Mouse (Mus musculus) adrenal gland, postnatal 14 days (tissue): ENCODE measurements around the gene Hsp90b1. TPM values are rescaled to one million over a fixed set of nuclear protein-coding genes. Genes with fewer than 3 reads are reported as not detected.

Source experiments
- microRNA-seq, 2 experiments: library from miRNA; unstranded; fragments of <30 nt; microRNA quantifications; one replicate each; pipeline ENCODE4 v1.2.0; 2021
- total RNA-seq: library from RNA; stranded (reverse); gene quantifications from 2 replicates; pipeline ENCODE4 v1.2.3, GENCODE M21; 2021

The Hsp90b1 gene
- total RNA-seq, 1 experiment from 2014 or later, result 621 TPM

Small RNA genes lying within 50 kb of the gene (microRNA-seq; reads per million reads assigned to microRNA genes)
- gene Gm25745, result 2.7 to 4.3 reads per million in 2 experiments

Other genes with a start within 250 kb of the Hsp90b1 start
- 2.3 and 3.6 TPM in 2 replicates for gene Syn3, start 206.6 kb downstream of the Hsp90b1 start, total RNA-seq
- 2.4 and 2.7 TPM in 2 replicates for gene Ttc41, start 302 bp upstream of the Hsp90b1 start, total RNA-seq
- gene Gm49358, start 58.5 kb upstream of the Hsp90b1 start, total RNA-seq, result 8.3 and 9.8 TPM in 2 replicates
- 23.2 and 25.1 TPM in 2 replicates for gene Nt5dc3, start 73.5 kb upstream of the Hsp90b1 start, total RNA-seq